Mouse (Mus musculus) kidney, adult 2 months (tissue): ENCODE data around the gene Smim12.

Experiments
- CTCF ChIP-seq: fragments of 200-500 bp; conservative IDR thresholded peaks from 2 replicates; pipeline ENCODE4 v1.5.1; 2011; ENCODE audit warnings: low read depth, mild to moderate bottlenecking, control low read depth, low read length, moderate library complexity, mixed read lengths; ENCODE audit not compliant: insufficient read depth, insufficient read length
- POLR2A ChIP-seq: fragments of 200-500 bp; IDR thresholded peaks from one replicate; pipeline ENCODE4 v1.6.1; 2011; ENCODE audit warnings: low read depth, low read length, control low read depth

DNA sequence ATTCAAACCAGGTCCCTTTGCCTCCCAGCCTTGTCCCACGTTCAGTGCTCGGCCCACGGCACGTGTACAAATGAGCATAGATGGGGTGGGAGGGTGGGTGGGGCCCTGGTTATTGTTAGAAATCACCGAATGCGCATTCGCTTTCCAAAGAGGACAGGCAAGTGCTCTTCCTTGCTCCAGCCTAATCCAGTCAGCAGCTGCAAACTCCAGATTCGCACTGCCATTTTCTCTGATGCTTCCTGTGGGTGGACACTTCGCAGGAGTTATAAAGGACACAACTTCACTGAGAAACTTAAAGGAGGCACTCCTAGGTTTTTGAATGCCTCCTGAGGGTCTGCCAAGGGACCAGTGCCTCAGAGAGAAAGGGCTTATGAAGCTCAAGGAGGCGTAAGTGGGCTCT lies 6.3 kb upstream of the Smim12 start:
- TF ChIP-seq CTCF (no peak), POLR2A (no peak)
